In genomic region chr2:3122571-3122970, GRCm38 (mm10) we compare ENCODE assay signal across 14 mouse cellular contexts. TPM values are rescaled to one million over a fixed set of nuclear protein-coding genes. Genes with fewer than 3 reads are reported as not detected.
A peak's percentile ranks its signal among the peaks of the same experiment; 100 is the strongest.
DNase-seq lines count a peak whose midpoint lies in the region.
"Had no signal": no experiment of that assay in that cellular context is flagged by ENCODE, and none has a peak within 500 bp of the region (broad histone marks: within the 10 kb centered on the region; RNA-seq: fewer than 3 reads in every experiment).

No protein-coding gene starts in this region.

- intact Hi-C loops in heart, postnatal 14 days (cut with DNase I), result no loop called here

- peak; percentile 90 for DNase-seq in heart, adult 11 months
- DNase-seq in heart, postnatal 14 days, result no peak
- peak; percentile 29 for DNase-seq in lung, postnatal 25 days (ENCODE audit: low spot score)
- DNase-seq in lung, postnatal 10 days, result no peak
- peak; percentile 40 for DNase-seq in NIH3T3 (ENCODE audit: low read depth)
- DNase-seq in skeletal muscle tissue, adult 2 months (ENCODE audit: low read depth, low spot score), result peak; percentile 40
- DNase-seq in right cerebral cortex, postnatal 25 days, result no peak
- DNase-seq: adrenal gland, postnatal 14 days; cerebellum, adult 11-12 months; cerebellum, adult 9-11 months; cerebellum, postnatal 36 days; forebrain, postnatal 0 days; kidney, adult 18-20 months had no signal

RNA-seq across cellular contexts. Expression of gene Fam171a1, which starts 8.5 kb away (rescaled TPM):
- 10 to 100 TPM; 20.9 to 22.4 TPM for total RNA-seq in heart, postnatal 14 days (2021)
- total RNA-seq: MEL had no signal

Comparison
In these comparisons a context has a peak if more than half of its experiments do, and no peak if none do; other contexts are left out.
1. DNase-seq: peak in heart, adult 11 months (single experiment), lung, postnatal 25 days (single experiment), NIH3T3 (single experiment) and skeletal muscle tissue, adult 2 months (single experiment); none in heart, postnatal 14 days (0 of 2), lung, postnatal 10 days (single experiment) and right cerebral cortex, postnatal 25 days (single experiment).